Mouse (Mus musculus) small intestine, adult 2 months (tissue): ENCODE data around the gene Nmi. TPM values are rescaled to one million over a fixed set of nuclear protein-coding genes. Genes with fewer than 3 reads are reported as not detected.

Source experiments
- H3K27ac ChIP-seq: fragments of 200-500 bp; 2 replicates; pipeline ENCODE4 v1.5.1; 2012; ENCODE audit warnings: low read depth, low read length, control low read depth, inconsistent platforms; ENCODE audit not compliant: insufficient read depth
- H3K27me3 ChIP-seq: fragments of 200-500 bp; 2 replicates; pipeline ENCODE4 v1.6.1; 2012; ENCODE audit warnings: mild to moderate bottlenecking, moderate library complexity, low read length, inconsistent platforms; ENCODE audit not compliant: control insufficient read depth, insufficient read depth
- H3K36me3 ChIP-seq: fragments of 200-500 bp; 2 replicates; pipeline ENCODE4 v1.6.1; 2012; ENCODE audit warnings: mild to moderate bottlenecking, low read length, control low read depth, inconsistent platforms; ENCODE audit not compliant: control insufficient read depth, insufficient read depth
- H3K4me1 ChIP-seq: fragments of 200-500 bp; 2 replicates; pipeline ENCODE4 v1.6.1; 2012; ENCODE audit warnings: low read length, inconsistent platforms, mixed read lengths; ENCODE audit not compliant: control insufficient read depth, insufficient read depth, insufficient read length
- H3K4me3 ChIP-seq: fragments of 200-500 bp; 2 replicates; pipeline ENCODE4 v1.5.1; 2012; ENCODE audit warnings: low read depth, mild to moderate bottlenecking, control low read depth, inconsistent platforms, low read length, moderate library complexity
- CTCF ChIP-seq: fragments of 200-500 bp; IDR thresholded peaks from 2 replicates; pipeline ENCODE4 v1.5.1; 2012; ENCODE audit warnings: low read depth, mild to moderate bottlenecking, control low read depth, inconsistent platforms, low read length, moderate library complexity, mixed read lengths; ENCODE audit not compliant: insufficient replicate concordance, insufficient read length; ENCODE audit errors: extremely low read depth
- POLR2A ChIP-seq: fragments of 200-500 bp; IDR thresholded peaks from 2 replicates; pipeline ENCODE4 v1.6.1; 2012; ENCODE audit warnings: low read depth, mild to moderate bottlenecking, control low read depth, inconsistent platforms, low read length, moderate library complexity
- WGBS: fragments of 180-500 bp; shearing (Covaris S2); methylation state at CpG from one replicate; pipeline ENCODE4 v1.1.7; 2018; 5-methylcytosine and 5-hydroxymethylcytosine counted together
- polyA plus RNA-seq: library from polyadenylated mRNA; depleted of rRNA; stranded (reverse); fragments of >200 nt; gene quantifications from 2 replicates; pipeline ENCODE4 v1.2.3, GENCODE M21; 2012; rRNA removed

Gene Nmi
- polyA plus RNA-seq, 1 experiment, result 6.1 TPM

- TF ChIP-seq POLR2A (no peak), CTCF (no peak)
- Histone ChIP-seq H3K4me1 (no peaks in the 10 kb centered on the region), H3K4me3 (no peak overlapping the region), H3K27me3 (no peaks in the 10 kb centered on the region), H3K27ac (no peak overlapping the region), H3K36me3 (no peaks in the 10 kb centered on the region)
- WGBS, result 82% methylated on average over 8 of the region's 8 CpGs
These were observed 67.7 kb downstream of the Nmi start for GRCm38 (mm10) chr2:51905637-51906036.

Other genes starting within 250 kb of the Nmi start
- 2.4 and 3.5 TPM in 2 replicates for gene Rbm43, start 38.3 kb downstream of the Nmi start, polyA plus RNA-seq
- 0.13 and 0.23 TPM in 2 replicates for gene Tnfaip6, start 64.5 kb upstream of the Nmi start, polyA plus RNA-seq
- 0.18 and 0.79 TPM in 2 replicates for gene Rif1, start 99.3 kb upstream of the Nmi start, polyA plus RNA-seq